Mouse (Mus musculus): ENCODE data around the gene Elmo1. TPM values are rescaled to one million over a fixed set of nuclear protein-coding genes. Genes with fewer than 3 reads are reported as not detected.
A peak's percentile ranks its signal among the peaks of the same experiment; 100 is the strongest.

Elmo1 gene
- polyA plus RNA-seq, 1 experiment from 2014 or later: 13.8 TPM

- WGBS: 83% methylated on average over 8 of the region's 8 CpGs
- no peaks in the 10 kb centered on the region for H3K9me3 ChIP-seq (replicated peaks)
- H3K36me3 ChIP-seq: no peaks in the 10 kb centered on the region
- H3K4me1 ChIP-seq: no peaks in the 10 kb centered on the region
- DNase-seq (ENCODE audit: low spot score): no peak
- H3K4me3 ChIP-seq: no peak overlapping the region
- H3K27ac ChIP-seq (replicated peaks): no peak overlapping the region
- H3K27me3 ChIP-seq (ENCODE audit: low read depth, poor library complexity, severe bottlenecking): no peaks in the 10 kb centered on the region
Observed at GRCm38 (mm10) chr13:20557156-20557555, 466.8 kb downstream of the Elmo1 start.

DNA sequence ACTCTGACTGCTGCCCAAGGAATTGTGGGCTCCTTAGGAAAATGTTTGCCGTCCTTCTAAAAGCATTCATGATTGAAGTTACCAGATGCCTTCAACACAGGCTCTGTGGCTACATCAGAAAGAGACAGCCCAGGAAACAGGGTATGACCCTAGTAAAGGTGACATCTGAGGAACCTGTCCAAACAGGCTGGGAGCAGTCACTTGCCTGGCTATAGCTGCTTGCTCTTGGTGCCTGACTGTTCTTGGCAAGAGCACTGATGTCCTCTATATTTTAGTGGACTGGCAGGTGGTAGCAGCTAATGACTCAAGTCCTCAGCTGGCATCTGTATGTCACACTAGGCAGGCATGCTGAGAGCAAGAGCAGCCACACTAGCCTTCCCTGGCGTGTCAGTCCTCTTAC lies 468.0 kb downstream of the Elmo1 start:
- H3K27me3 ChIP-seq (ENCODE audit: low read depth, poor library complexity, severe bottlenecking): no peaks in the 10 kb centered on the region
- H3K36me3 ChIP-seq: no peaks in the 10 kb centered on the region
- H3K9me3 ChIP-seq (replicated peaks): no peaks in the 10 kb centered on the region
- no peak for DNase-seq (ENCODE audit: low spot score)
- H3K27ac ChIP-seq (replicated peaks): no peak overlapping the region
- H3K4me1 ChIP-seq: no peaks in the 10 kb centered on the region
- H3K4me3 ChIP-seq: no peak overlapping the region
- WGBS: 90% methylated on average over 2 of the region's 2 CpGs

GRCm38 (mm10) chr13:20564414-20564813 lies 474.0 kb downstream of the Elmo1 start:
- Histone ChIP-seq H3K9me3 (replicated peaks) (no peaks in the 10 kb centered on the region), H3K27me3 (ENCODE audit: low read depth, poor library complexity, severe bottlenecking) (no peaks in the 10 kb centered on the region), H3K36me3 (no peaks in the 10 kb centered on the region), H3K27ac (replicated peaks) (no peak overlapping the region), H3K4me3 (no peak overlapping the region), H3K4me1 (no peaks in the 10 kb centered on the region)
- 86% methylated on average over 9 of the region's 9 CpGs for WGBS
- DNase-seq (ENCODE audit: low spot score): no peak

GRCm38 (mm10) chr13:20575186-20575585 lies 484.8 kb downstream of the Elmo1 start:
- Histone ChIP-seq H3K36me3 (peaks cover 4% of the 10 kb centered on the region), H3K9me3 (replicated peaks) (peaks cover 7% of the 10 kb centered on the region; the same call in 1 of the 2 replicates), H3K27me3 (ENCODE audit: low read depth, poor library complexity, severe bottlenecking) (no peaks in the 10 kb centered on the region), H3K4me1 (no peaks in the 10 kb centered on the region), H3K27ac (replicated peaks) (no peak overlapping the region), H3K4me3 (no peak overlapping the region)
- DNase-seq (ENCODE audit: low spot score): no peak
- 89% methylated on average over 2 of the region's 2 CpGs for WGBS

DNA sequence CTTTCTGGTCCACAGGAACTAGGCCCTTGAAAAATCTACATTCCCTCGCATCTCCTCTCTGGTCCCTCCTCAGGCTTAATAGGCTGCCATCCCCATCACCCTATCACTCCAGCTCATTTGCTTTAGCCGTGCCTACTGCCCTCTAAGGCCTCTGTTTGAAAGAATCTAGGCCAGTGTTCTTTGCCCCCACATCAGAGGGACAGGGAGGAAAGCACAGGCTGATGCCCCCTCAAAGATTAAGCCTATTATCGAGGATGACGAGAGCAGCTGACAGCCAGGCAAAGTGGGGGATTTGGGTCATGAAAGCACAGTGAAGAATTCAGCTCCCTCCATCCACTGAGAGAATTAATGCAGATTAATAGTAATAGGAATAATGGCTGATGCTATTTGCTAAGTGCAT lies 495.5 kb downstream of the Elmo1 start:
- Histone ChIP-seq H3K27ac (replicated peaks) (0 out of 2 replicates have a peak overlapping the region, but pooled peaks have one; percentile 42), H3K4me1 (peaks cover 6% of the 10 kb centered on the region), H3K4me3 (no peak overlapping the region), H3K9me3 (replicated peaks) (no peaks in the 10 kb centered on the region), H3K27me3 (ENCODE audit: low read depth, poor library complexity, severe bottlenecking) (no peaks in the 10 kb centered on the region), H3K36me3 (no peaks in the 10 kb centered on the region)
- WGBS: 60% methylated on average over 4 of the region's 4 CpGs
- no peak for DNase-seq (ENCODE audit: low spot score)

DNA sequence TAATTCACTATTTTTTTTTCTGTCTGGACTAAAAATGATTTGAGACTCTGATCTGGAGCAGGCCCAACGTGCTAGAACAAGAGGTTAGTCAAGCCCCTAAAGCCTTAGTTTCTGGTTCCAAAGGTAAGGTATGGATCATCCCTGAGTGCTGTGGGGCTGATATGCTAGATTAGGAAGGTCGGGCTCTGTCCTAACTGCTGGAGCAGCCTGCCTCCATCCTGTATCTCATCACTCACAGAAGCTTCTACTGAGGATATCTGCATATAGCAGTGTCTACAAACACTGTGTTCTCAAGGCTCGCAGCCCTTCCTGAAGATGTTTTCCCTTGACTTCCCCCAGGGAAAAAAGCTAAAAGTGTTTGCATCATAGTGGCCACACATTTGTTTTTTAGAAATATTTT lies 496.1 kb downstream of the Elmo1 start:
- no peak for DNase-seq (ENCODE audit: low spot score)
- Histone ChIP-seq H3K27me3 (ENCODE audit: low read depth, poor library complexity, severe bottlenecking) (no peaks in the 10 kb centered on the region), H3K36me3 (no peaks in the 10 kb centered on the region), H3K27ac (replicated peaks) (no peak overlapping the region), H3K4me1 (peaks cover 6% of the 10 kb centered on the region), H3K9me3 (replicated peaks) (no peaks in the 10 kb centered on the region), H3K4me3 (no peak overlapping the region)
- 85% methylated on average over 3 of the region's 3 CpGs for WGBS

- DNase-seq (ENCODE audit: low spot score): no peak
- Histone ChIP-seq H3K36me3 (no peaks in the 10 kb centered on the region), H3K9me3 (replicated peaks) (no peaks in the 10 kb centered on the region), H3K27ac (replicated peaks) (no peak overlapping the region), H3K27me3 (ENCODE audit: low read depth, poor library complexity, severe bottlenecking) (no peaks in the 10 kb centered on the region), H3K4me3 (no peak overlapping the region), H3K4me1 (peaks cover 1% of the 10 kb centered on the region; the same call in 1 of the 2 replicates)
- WGBS: 87% methylated on average over 4 of the region's 4 CpGs
Observed at GRCm38 (mm10) chr13:20590983-20591382, 500.6 kb downstream of the Elmo1 start.

GRCm38 (mm10) chr13:20597307-20597706 lies 506.9 kb downstream of the Elmo1 start:
- 82% methylated on average over 5 of the region's 5 CpGs for WGBS
- H3K27me3 ChIP-seq (ENCODE audit: low read depth, poor library complexity, severe bottlenecking): no peaks in the 10 kb centered on the region
- no peak for DNase-seq (ENCODE audit: low spot score)
- H3K4me3 ChIP-seq: no peak overlapping the region
- H3K36me3 ChIP-seq: no peaks in the 10 kb centered on the region
- H3K9me3 ChIP-seq (replicated peaks): no peaks in the 10 kb centered on the region
- H3K27ac ChIP-seq (replicated peaks): no peak overlapping the region
- peaks cover 13% of the 10 kb centered on the region for H3K4me1 ChIP-seq

- H3K4me1 ChIP-seq: peaks cover 13% of the 10 kb centered on the region
- H3K27me3 ChIP-seq (ENCODE audit: low read depth, poor library complexity, severe bottlenecking): no peaks in the 10 kb centered on the region
- H3K4me3 ChIP-seq: no peak overlapping the region
- no peaks in the 10 kb centered on the region for H3K9me3 ChIP-seq (replicated peaks)
- DNase-seq (ENCODE audit: low spot score): no peak
- H3K36me3 ChIP-seq: no peaks in the 10 kb centered on the region
- H3K27ac ChIP-seq (replicated peaks): no peak overlapping the region
- 93% methylated on average over 3 of the region's 3 CpGs for WGBS
Observed at GRCm38 (mm10) chr13:20598618-20599017, 508.2 kb downstream of the Elmo1 start.

- Histone ChIP-seq H3K27me3 (ENCODE audit: low read depth, poor library complexity, severe bottlenecking) (no peaks in the 10 kb centered on the region), H3K9me3 (replicated peaks) (no peaks in the 10 kb centered on the region), H3K4me1 (peaks cover 13% of the 10 kb centered on the region), H3K36me3 (no peaks in the 10 kb centered on the region), H3K27ac (replicated peaks) (peak overlapping the region; percentile 42), H3K4me3 (no peak overlapping the region)
- peak; percentile 33 for DNase-seq (ENCODE audit: low spot score)
- 28% methylated on average over 6 of the region's 6 CpGs for WGBS
Observed at GRCm38 (mm10) chr13:20600246-20600645, 509.9 kb downstream of the Elmo1 start.

- no peak for DNase-seq (ENCODE audit: low spot score)
- Histone ChIP-seq H3K27me3 (ENCODE audit: low read depth, poor library complexity, severe bottlenecking) (no peaks in the 10 kb centered on the region), H3K4me1 (peaks cover 13% of the 10 kb centered on the region), H3K9me3 (replicated peaks) (no peaks in the 10 kb centered on the region), H3K4me3 (no peak overlapping the region), H3K36me3 (no peaks in the 10 kb centered on the region), H3K27ac (replicated peaks) (no peak overlapping the region)
- 77% methylated on average over 1 of the region's 1 CpGs for WGBS
Observed at GRCm38 (mm10) chr13:20601421-20601820, 511.0 kb downstream of the Elmo1 start.

- H3K27me3 ChIP-seq (ENCODE audit: low read depth, poor library complexity, severe bottlenecking): no peaks in the 10 kb centered on the region
- H3K4me1 ChIP-seq: peaks cover 11% of the 10 kb centered on the region
- no peaks in the 10 kb centered on the region for H3K9me3 ChIP-seq (replicated peaks)
- DNase-seq (ENCODE audit: low spot score): no peak
- no peak overlapping the region for H3K27ac ChIP-seq (replicated peaks)
- WGBS: 81% methylated on average over 3 of the region's 3 CpGs
- H3K4me3 ChIP-seq: no peak overlapping the region
- no peaks in the 10 kb centered on the region for H3K36me3 ChIP-seq
Observed at GRCm38 (mm10) chr13:20606891-20607290, 516.5 kb downstream of the Elmo1 start.

DNA sequence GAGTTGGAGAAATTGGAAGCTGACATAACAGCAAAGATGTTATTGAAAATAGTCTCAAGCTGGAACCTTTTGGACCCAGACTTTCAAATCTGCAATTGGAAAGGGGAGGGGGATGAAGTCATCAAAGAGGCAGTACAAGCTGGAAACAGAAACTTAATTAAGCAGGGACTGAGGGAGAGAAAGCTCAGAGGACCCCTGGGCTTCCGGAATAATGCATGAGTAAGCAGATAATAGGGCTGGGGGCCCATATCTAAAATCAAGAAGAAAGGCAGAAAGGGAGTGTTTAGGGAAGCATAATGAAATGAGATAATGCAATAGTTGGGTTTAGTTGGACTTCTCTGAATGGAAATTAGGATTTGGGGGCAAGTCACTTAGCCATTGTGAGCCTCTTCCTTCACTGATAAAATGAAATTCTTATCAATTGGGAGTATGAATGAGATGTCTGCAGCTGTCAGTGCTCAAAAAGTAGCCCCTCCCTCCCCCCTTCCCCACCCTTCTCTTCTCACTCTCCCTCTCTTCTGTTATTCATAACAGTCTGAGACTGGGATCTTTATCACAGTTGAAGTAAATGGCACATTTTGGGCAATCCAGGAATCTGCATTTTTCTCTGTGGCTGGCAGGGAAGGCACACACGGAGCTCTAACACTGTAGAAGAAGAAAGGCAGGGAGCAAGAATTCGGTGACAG lies 518.8 kb downstream of the Elmo1 start:
- Histone ChIP-seq H3K9me3 (replicated peaks) (no peaks in the 10 kb centered on the region), H3K4me3 (no peak overlapping the region), H3K27ac (replicated peaks) (no peak overlapping the region), H3K4me1 (peaks cover 11% of the 10 kb centered on the region), H3K27me3 (ENCODE audit: low read depth, poor library complexity, severe bottlenecking) (no peaks in the 10 kb centered on the region), H3K36me3 (no peaks in the 10 kb centered on the region)
- DNase-seq (ENCODE audit: low spot score): no peak
- WGBS: 12% methylated on average over 3 of the region's 3 CpGs
